Mouse (Mus musculus) forebrain, embryonic 13.5 days (tissue): ENCODE results near the gene Slc38a10. TPM values are rescaled to one million over a fixed set of nuclear protein-coding genes. Genes with fewer than 3 reads are reported as not detected.

Experiments used
- ATAC-seq: fragments of 200-750 bp; cut with Nextera tagmentation; 2 replicates; pipeline ENCODE4 v1.8.0; 2017
- H3K27ac ChIP-seq: fragments of 300-500 bp; sonication (generic); 2 replicates; pipeline ENCODE4 v1.5.1; 2015; ENCODE audit warnings: inconsistent platforms, mild to moderate bottlenecking, moderate library complexity
- H3K27me3 ChIP-seq: fragments of 300-500 bp; sonication (generic); 2 replicates; pipeline ENCODE4 v1.6.1; 2015; ENCODE audit warnings: mild to moderate bottlenecking, inconsistent platforms
- H3K36me3 ChIP-seq: fragments of 300-500 bp; sonication (generic); 2 replicates; pipeline ENCODE4 v1.6.1; 2015; ENCODE audit warnings: mild to moderate bottlenecking, inconsistent platforms; ENCODE audit not compliant: poor library complexity, severe bottlenecking
- H3K4me1 ChIP-seq: fragments of 300-500 bp; sonication (generic); 2 replicates; pipeline ENCODE4 v1.6.1; 2015; ENCODE audit warnings: inconsistent platforms
- H3K4me2 ChIP-seq: fragments of 300-500 bp; sonication (generic); 2 replicates; pipeline ENCODE4 v1.6.1; 2015; ENCODE audit warnings: inconsistent platforms, mild to moderate bottlenecking, moderate library complexity
- H3K4me3 ChIP-seq: fragments of 300-500 bp; sonication (generic); 2 replicates; pipeline ENCODE4 v1.5.1; 2015; ENCODE audit warnings: mild to moderate bottlenecking, inconsistent platforms
- H3K9ac ChIP-seq: fragments of 300-500 bp; sonication (generic); 2 replicates; pipeline ENCODE4 v1.6.1; 2015; ENCODE audit warnings: mild to moderate bottlenecking, inconsistent platforms
- H3K9me3 ChIP-seq: fragments of 300-500 bp; sonication (generic); replicated peaks from 2 replicates; pipeline ENCODE4 v1.6.1; 2016; ENCODE audit warnings: inconsistent platforms
- WGBS: fragments of 180-500 bp; shearing (Covaris S2); methylation state at CpG from one replicate; pipeline ENCODE4 v1.1.7; 2015; 5-methylcytosine and 5-hydroxymethylcytosine counted together
- polyA plus RNA-seq: library from polyadenylated mRNA; unstranded; fragments of >200 nt; fragmentation: Nextera tagmentation; extraction: Ambion mirVana; gene quantifications from 2 replicates; pipeline ENCODE4 v1.2.1, GENCODE M21; 2015

Slc38a10 gene
- polyA plus RNA-seq, 1 experiment from 2014 or later, result 76.8 TPM

DNA sequence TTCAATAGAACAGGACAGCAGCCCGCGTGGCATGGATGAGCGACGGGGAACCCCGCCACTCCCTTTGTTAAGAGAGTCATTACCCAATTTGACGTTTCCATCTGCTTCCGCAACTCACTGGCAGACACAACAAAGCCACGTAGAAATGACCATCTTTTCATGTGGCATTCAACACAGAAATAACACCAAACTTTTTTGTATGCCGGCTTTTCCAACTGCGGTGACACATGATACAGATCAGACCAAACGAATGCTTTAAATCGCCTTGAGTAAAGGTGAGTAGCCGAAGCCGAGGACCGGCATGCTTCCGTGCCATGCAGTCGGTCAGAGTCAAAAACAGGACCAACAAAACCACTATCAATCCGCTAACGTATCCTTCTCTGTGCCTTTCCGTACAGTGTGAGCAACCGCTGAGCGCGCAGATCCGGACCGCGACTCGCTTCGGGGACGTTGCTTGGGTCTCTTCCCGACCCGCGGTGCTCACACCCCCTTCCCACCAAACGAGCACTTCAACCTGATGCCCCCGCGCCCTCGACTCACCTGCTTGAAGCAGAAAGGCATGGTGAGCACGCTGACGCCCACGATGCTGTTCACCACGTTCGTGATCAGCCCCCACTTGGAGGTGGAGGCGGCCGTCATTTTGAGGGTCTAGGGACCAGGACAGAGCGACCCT is 570 bp downstream of the Slc38a10 start:
- ATAC-seq, result peak; percentile 65
- Histone ChIP-seq H3K9me3 (no peaks in the 10 kb centered on the region), H3K27me3 (no peaks in the 10 kb centered on the region), H3K9ac (peak overlapping the region; percentile 87), H3K27ac (peak overlapping the region; percentile 76), H3K36me3 (no peaks in the 10 kb centered on the region), H3K4me3 (peak overlapping the region; percentile 87), H3K4me1 (peaks cover 16% of the 10 kb centered on the region), H3K4me2 (peak overlapping the region; percentile 82)
- under 1% methylated on average over 44 of the region's 44 CpGs for WGBS

GRCm38 (mm10) chr11:120149510-120150200 is 1.5 kb downstream of the Slc38a10 start:
- H3K4me2 ChIP-seq, result peak overlapping the region; percentile 82
- H3K27ac ChIP-seq, result no peak overlapping the region
- no peaks in the 10 kb centered on the region for H3K9me3 ChIP-seq
- peaks cover 9% of the 10 kb centered on the region; the same call in 1 of the 2 replicates for H3K36me3 ChIP-seq
- peak overlapping the region; percentile 87 for H3K9ac ChIP-seq
- H3K27me3 ChIP-seq, result no peaks in the 10 kb centered on the region
- peak overlapping the region; percentile 87 for H3K4me3 ChIP-seq
- peaks cover 16% of the 10 kb centered on the region for H3K4me1 ChIP-seq
- WGBS, result 50% methylated on average over 6 of the region's 6 CpGs
- no peak for ATAC-seq

GRCm38 (mm10) chr11:120148201-120148855 is 2.8 kb downstream of the Slc38a10 start:
- H3K36me3 ChIP-seq, result peaks cover 19% of the 10 kb centered on the region; the same call in 1 of the 2 replicates
- H3K9ac ChIP-seq, result no peak overlapping the region
- 93% methylated on average over 8 of the region's 8 CpGs for WGBS
- no peak overlapping the region for H3K4me2 ChIP-seq
- H3K4me1 ChIP-seq, result peaks cover 16% of the 10 kb centered on the region
- H3K27me3 ChIP-seq, result no peaks in the 10 kb centered on the region
- ATAC-seq, result no peak
- no peak overlapping the region for H3K4me3 ChIP-seq
- no peak overlapping the region for H3K27ac ChIP-seq
- H3K9me3 ChIP-seq, result no peaks in the 10 kb centered on the region

GRCm38 (mm10) chr11:120143708-120144497 is 7.2 kb downstream of the Slc38a10 start:
- Histone ChIP-seq H3K36me3 (peaks cover 33% of the 10 kb centered on the region), H3K9ac (no peak overlapping the region), H3K4me3 (no peak overlapping the region), H3K4me2 (no peak overlapping the region), H3K9me3 (no peaks in the 10 kb centered on the region), H3K27me3 (no peaks in the 10 kb centered on the region), H3K4me1 (peaks cover 1% of the 10 kb centered on the region; the same call in 1 of the 2 replicates), H3K27ac (no peak overlapping the region)
- WGBS, result 81% methylated on average over 13 of the region's 13 CpGs
- ATAC-seq, result no peak

DNA sequence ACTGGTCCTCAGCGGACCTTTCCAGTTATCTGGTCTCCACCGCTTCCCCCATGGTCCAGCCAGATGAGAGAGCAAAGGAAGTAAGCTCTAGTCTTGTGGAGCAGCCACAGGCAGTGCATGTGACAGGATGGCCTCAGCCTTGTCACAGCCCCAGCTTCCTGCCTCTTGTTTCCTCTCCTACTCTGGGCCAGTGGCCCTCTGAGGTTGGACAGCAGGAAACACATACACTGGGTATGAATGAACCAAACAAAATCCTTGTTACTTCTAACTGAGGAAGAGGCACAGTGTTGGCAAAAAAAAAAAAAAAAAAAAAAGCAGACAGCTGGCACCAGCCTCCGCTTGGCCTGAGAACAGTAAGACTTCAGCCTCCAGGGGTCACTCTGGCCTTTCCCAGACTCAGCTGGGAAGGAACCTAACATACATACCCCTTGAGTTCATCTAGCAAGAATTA is 8.5 kb downstream of the Slc38a10 start:
- Histone ChIP-seq H3K4me1 (peaks cover under 1% of the 10 kb centered on the region; the same call in 1 of the 2 replicates), H3K27me3 (no peaks in the 10 kb centered on the region), H3K9ac (no peak overlapping the region), H3K9me3 (no peaks in the 10 kb centered on the region), H3K4me3 (no peak overlapping the region), H3K27ac (peak overlapping the region; percentile 22; the same call in 1 of the 2 replicates), H3K4me2 (no peak overlapping the region), H3K36me3 (peaks cover 41% of the 10 kb centered on the region)
- 87% methylated on average over 3 of the region's 3 CpGs for WGBS
- ATAC-seq, result no peak

GRCm38 (mm10) chr11:120140255-120140654 is 10.9 kb downstream of the Slc38a10 start:
- no peak overlapping the region for H3K9ac ChIP-seq
- H3K4me3 ChIP-seq, result no peak overlapping the region
- 71% methylated on average over 6 of the region's 6 CpGs for WGBS
- no peak overlapping the region for H3K4me2 ChIP-seq
- H3K4me1 ChIP-seq, result peaks cover 12% of the 10 kb centered on the region
- H3K27me3 ChIP-seq, result no peaks in the 10 kb centered on the region
- no peak for ATAC-seq
- H3K36me3 ChIP-seq, result peaks cover 48% of the 10 kb centered on the region
- H3K27ac ChIP-seq, result no peak overlapping the region
- no peaks in the 10 kb centered on the region for H3K9me3 ChIP-seq

DNA sequence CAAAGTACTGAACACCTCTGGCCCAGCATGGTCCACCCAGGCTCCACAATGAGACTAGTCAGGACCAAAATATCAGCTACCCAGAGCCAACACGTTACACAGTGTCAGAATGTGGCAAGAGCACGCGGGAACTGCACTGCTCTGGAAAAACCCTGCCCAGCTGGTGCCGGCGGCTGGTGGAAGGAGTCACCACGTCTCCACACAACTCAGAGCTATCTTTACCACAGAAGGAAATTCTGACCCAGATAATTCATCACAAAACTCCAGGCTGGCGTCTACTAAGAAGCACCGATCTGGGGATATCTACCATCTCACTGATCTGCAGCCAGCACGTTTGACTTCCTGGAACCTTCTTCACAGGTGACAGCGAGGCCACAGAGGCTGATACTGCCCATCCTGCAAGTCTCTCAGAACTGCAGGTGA is 11.8 kb downstream of the Slc38a10 start:
- H3K4me1 ChIP-seq, result peaks cover 12% of the 10 kb centered on the region
- H3K36me3 ChIP-seq, result peaks cover 48% of the 10 kb centered on the region
- no peak overlapping the region for H3K9ac ChIP-seq
- 88% methylated on average over 10 of the region's 10 CpGs for whole genome bisulfite sequencing
- H3K27ac ChIP-seq, result no peak overlapping the region
- H3K9me3 ChIP-seq, result no peaks in the 10 kb centered on the region
- ATAC-seq, result no peak
- H3K4me3 ChIP-seq, result no peak overlapping the region
- H3K4me2 ChIP-seq, result no peak overlapping the region
- no peaks in the 10 kb centered on the region for H3K27me3 ChIP-seq

DNA sequence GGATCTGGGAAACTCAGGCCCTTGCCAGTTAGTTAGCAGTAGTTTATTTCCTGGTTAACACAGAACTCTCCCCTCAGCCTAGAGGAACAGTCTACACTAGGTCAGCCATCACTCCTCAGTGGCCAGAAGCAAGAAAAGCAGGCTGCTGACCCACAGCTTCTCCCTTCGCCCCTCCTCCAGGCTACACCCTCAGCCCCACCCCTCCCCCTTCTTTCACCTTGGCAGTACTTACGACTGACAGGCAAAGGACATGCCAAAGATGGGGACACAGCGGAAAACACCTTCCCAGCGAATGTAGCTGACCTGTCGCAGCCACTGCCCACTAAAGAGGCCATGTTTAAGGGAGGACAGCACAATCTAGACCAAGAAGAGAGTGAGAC is 13.5 kb downstream of the Slc38a10 start:
- no peak overlapping the region for H3K4me2 ChIP-seq
- 51% methylated on average over 5 of the region's 5 CpGs for WGBS
- no peaks in the 10 kb centered on the region for H3K27me3 ChIP-seq
- no peak overlapping the region for H3K27ac ChIP-seq
- no peak overlapping the region for H3K4me3 ChIP-seq
- H3K9me3 ChIP-seq, result no peaks in the 10 kb centered on the region
- peaks cover 12% of the 10 kb centered on the region for H3K4me1 ChIP-seq
- no peak overlapping the region for H3K9ac ChIP-seq
- no peak for ATAC-seq
- peaks cover 49% of the 10 kb centered on the region for H3K36me3 ChIP-seq

GRCm38 (mm10) chr11:120136796-120137624 is 14.1 kb downstream of the Slc38a10 start:
- Histone ChIP-seq H3K27me3 (no peaks in the 10 kb centered on the region), H3K4me3 (no peak overlapping the region), H3K4me2 (no peak overlapping the region), H3K9me3 (no peaks in the 10 kb centered on the region), H3K9ac (no peak overlapping the region), H3K4me1 (peaks cover 12% of the 10 kb centered on the region), H3K27ac (no peak overlapping the region; the same call in 1 of the 2 replicates), H3K36me3 (peaks cover 55% of the 10 kb centered on the region)
- 79% methylated on average over 23 of the region's 23 CpGs for WGBS
- ATAC-seq, result no peak

DNA sequence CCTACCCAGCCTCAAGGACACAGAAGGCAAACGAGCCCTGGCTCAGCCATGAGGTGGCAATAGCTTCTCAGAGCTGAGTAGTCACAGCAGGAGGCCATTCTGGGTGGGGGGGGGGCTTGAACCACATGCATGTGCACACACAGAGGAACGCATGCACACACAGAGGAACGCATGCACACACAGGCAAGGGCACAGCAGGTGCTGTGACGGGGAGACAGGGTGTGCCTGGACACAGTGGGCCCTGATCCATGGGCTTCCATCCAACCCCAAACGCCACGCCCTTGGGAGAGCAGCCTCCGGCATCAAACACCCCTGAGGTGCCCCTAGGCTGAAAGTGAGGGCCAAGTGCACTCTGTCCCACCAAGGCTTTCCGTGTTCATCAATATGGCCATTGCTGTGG is 15.0 kb downstream of the Slc38a10 start:
- no peak overlapping the region for H3K9ac ChIP-seq
- peaks cover 12% of the 10 kb centered on the region for H3K4me1 ChIP-seq
- no peak overlapping the region for H3K4me2 ChIP-seq
- peaks cover 63% of the 10 kb centered on the region for H3K36me3 ChIP-seq
- WGBS, result 86% methylated on average over 8 of the region's 8 CpGs
- H3K27me3 ChIP-seq, result no peaks in the 10 kb centered on the region
- H3K27ac ChIP-seq, result no peak overlapping the region
- H3K4me3 ChIP-seq, result no peak overlapping the region
- no peaks in the 10 kb centered on the region for H3K9me3 ChIP-seq
- no peak for ATAC-seq
